Mouse (Mus musculus) hindbrain, embryonic 11.5 days (tissue): ENCODE measurements around the gene Nufip2. TPM values are rescaled to one million over a fixed set of nuclear protein-coding genes. Genes with fewer than 3 reads are reported as not detected.

Experiments
- ATAC-seq: fragments of 200-750 bp; cut with Nextera tagmentation; 2 replicates; pipeline ENCODE4 v1.8.0; 2017; ENCODE audit warnings: mild to moderate bottlenecking, moderate TSS enrichment, moderate library complexity; ENCODE audit not compliant: low FRiP score
- DNase-seq: peaks from one replicate; pipeline ENCODE4 v3.0.0-alpha.2; 2015; ENCODE audit warnings: low spot score
- H3K27ac ChIP-seq: fragments of 300-500 bp; sonication (generic); 2 replicates; pipeline ENCODE4 v1.5.1; 2014; ENCODE audit warnings: mild to moderate bottlenecking, low read depth, low read length
- H3K27me3 ChIP-seq: fragments of 300-500 bp; sonication (generic); 2 replicates; pipeline ENCODE4 v1.6.1; 2014; ENCODE audit warnings: mild to moderate bottlenecking, low read length, moderate library complexity, mixed read lengths; ENCODE audit not compliant: control insufficient read depth, insufficient read depth
- H3K36me3 ChIP-seq: fragments of 300-500 bp; sonication (generic); 2 replicates; pipeline ENCODE4 v1.6.1; 2014; ENCODE audit warnings: mild to moderate bottlenecking, low read length, moderate library complexity, mixed read lengths; ENCODE audit not compliant: control insufficient read depth, insufficient read depth
- H3K4me1 ChIP-seq: fragments of 300-500 bp; sonication (generic); replicated peaks from 2 replicates; pipeline ENCODE4 v1.6.1; 2014; ENCODE audit warnings: low read length, mixed read lengths; ENCODE audit not compliant: control insufficient read depth, insufficient read depth
- H3K4me2 ChIP-seq: fragments of 300-500 bp; sonication (generic); replicated peaks from 2 replicates; pipeline ENCODE4 v1.6.1; 2014; ENCODE audit warnings: mild to moderate bottlenecking, low read depth, low read length
- H3K4me3 ChIP-seq: fragments of 300-500 bp; sonication (generic); 2 replicates; pipeline ENCODE4 v1.5.1; 2014; ENCODE audit warnings: low read depth, low read length
- H3K9ac ChIP-seq: fragments of 300-500 bp; sonication (generic); 2 replicates; pipeline ENCODE4 v1.6.1; 2014; ENCODE audit warnings: low read depth, low read length
- H3K9me3 ChIP-seq: fragments of 300-500 bp; sonication (generic); 2 replicates; pipeline ENCODE4 v1.6.1; 2016; ENCODE audit warnings: low read length; ENCODE audit not compliant: control insufficient read depth
- WGBS: fragments of 180-500 bp; shearing (Covaris S2); extraction: QIAGEN DNeasy Blood & Tissue Kit; methylation state at CpG from one replicate; pipeline ENCODE4 v1.1.7; 2014; 5-methylcytosine and 5-hydroxymethylcytosine counted together
- polyA plus RNA-seq: library from polyadenylated mRNA; unstranded; fragments of >200 nt; fragmentation: Nextera tagmentation; extraction: Ambion mirVana; gene quantifications from 2 replicates; pipeline ENCODE4 v1.2.1, GENCODE M21; 2014

Gene Nufip2
- polyA plus RNA-seq, 1 experiment from 2014 or later, result 15.3 TPM

GRCm38 (mm10) chr11:77791241-77791727 is 105.3 kb downstream of the Nufip2 start:
- no peak overlapping the region for H3K4me3 ChIP-seq
- no peaks in the 10 kb centered on the region for H3K27me3 ChIP-seq
- H3K36me3 ChIP-seq, result no peaks in the 10 kb centered on the region
- ATAC-seq (no peak), DNase-seq (no peak)
- 0 out of 2 replicates have a peak overlapping the region, but pooled peaks have one; percentile 43 for H3K27ac ChIP-seq
- WGBS, result 35% methylated on average over 8 of the region's 8 CpGs
- H3K4me2 ChIP-seq, result no peak overlapping the region
- H3K4me1 ChIP-seq, result peaks cover 4% of the 10 kb centered on the region
- no peak overlapping the region for H3K9ac ChIP-seq
- H3K9me3 ChIP-seq, result no peaks in the 10 kb centered on the region

Other genes starting within 250 kb of the Nufip2 start
- gene Coro6, start 223.7 kb upstream of the Nufip2 start, polyA plus RNA-seq, result 0.14 and 0.22 TPM in 2 replicates
- 13.1 and 13.9 TPM in 2 replicates for gene Ankrd13b, start 196.5 kb upstream of the Nufip2 start, polyA plus RNA-seq
- 12.6 and 18.6 TPM in 2 replicates for gene Git1, start 192.6 kb upstream of the Nufip2 start, polyA plus RNA-seq
- 2.1 and 3.0 TPM in 2 replicates for gene Abhd15, start 171.0 kb upstream of the Nufip2 start, polyA plus RNA-seq
- gene Trp53i13, start 170.2 kb upstream of the Nufip2 start, polyA plus RNA-seq, result 27.7 and 27.9 TPM in 2 replicates
- gene Gm10392, start 167.0 kb upstream of the Nufip2 start, polyA plus RNA-seq, result 0.13 TPM in 1 of 2 replicates, not detected in the other
- gene Taok1, start 78.3 kb upstream of the Nufip2 start, polyA plus RNA-seq, result 20.4 and 26.3 TPM in 2 replicates
- 2.7 and 4.0 TPM in 2 replicates for gene Cryba1, start 39.1 kb downstream of the Nufip2 start, polyA plus RNA-seq
- 22.7 and 29.2 TPM in 2 replicates for gene Myo18a, start 77.1 kb downstream of the Nufip2 start, polyA plus RNA-seq
- gene Gm10277, start 101.6 kb downstream of the Nufip2 start, polyA plus RNA-seq, result 0.74 and 0.96 TPM in 2 replicates
- gene Pipox, start 207.9 kb downstream of the Nufip2 start, polyA plus RNA-seq, result 7.6 and 8.6 TPM in 2 replicates
- gene Sez6, start 244.6 kb downstream of the Nufip2 start, polyA plus RNA-seq, result 13.3 TPM in 2 replicates